Mouse (Mus musculus): Measurements from ENCODE around the gene Nupr1l. TPM values are rescaled to one million over a fixed set of nuclear protein-coding genes. Genes with fewer than 3 reads are reported as not detected.
"Not testable (repeated sequence)": the region's sequence is repeated elsewhere in the genome, so short reads cannot be mapped to it uniquely, and the experiment has no call there.

The Nupr1l gene
- total RNA-seq, 2 experiments from 2014 or later: 0.57 to 0.83 TPM

- intact Hi-C loops (cut with DNase I): loop anchor here (10.0 kb wide), 1 partner anchor 251 kb away; no protein-coding TSS in a partner anchor
- DNase-seq: peak in 1 of 2 experiments; percentile 19
Observed at GRCm38 (mm10) chr5:129914024-129914423, 5.7 kb downstream of the Nupr1l start.

GRCm38 (mm10) chr5:129915491-129915890 lies 7.2 kb downstream of the Nupr1l start:
- DNase-seq: not testable (repeated sequence)
- intact Hi-C loops (cut with DNase I): loop anchor here (10.0 kb wide), 1 partner anchor 249 kb away; no protein-coding TSS in a partner anchor

- no peak for DNase-seq
- intact Hi-C loops (cut with DNase I): loop anchor here (10.0 kb wide), 1 partner anchor 247 kb away; no protein-coding TSS in a partner anchor
Observed at GRCm38 (mm10) chr5:129918065-129918651, 9.8 kb downstream of the Nupr1l start.

GRCm38 (mm10) chr5:129918752-129919151 lies 10.4 kb downstream of the Nupr1l start:
- intact Hi-C loops (cut with DNase I): loop anchor here (10.0 kb wide), 1 partner anchor 246 kb away; no protein-coding TSS in a partner anchor
- no peak for DNase-seq

GRCm38 (mm10) chr5:129919320-129919719 lies 11.0 kb downstream of the Nupr1l start:
- intact Hi-C loops (cut with DNase I): loop anchor here (10.0 kb wide), 1 partner anchor 245 kb away; no protein-coding TSS in a partner anchor
- no peak for DNase-seq

GRCm38 (mm10) chr5:129921972-129922371 lies 13.6 kb downstream of the Nupr1l start:
- intact Hi-C loops (cut with DNase I): no loop called here
- no peak for DNase-seq

- intact Hi-C loops (cut with DNase I): no loop called here
- no peak for DNase-seq
Observed at GRCm38 (mm10) chr5:129924820-129925452, 16.6 kb downstream of the Nupr1l start.

GRCm38 (mm10) chr5:129925933-129926332 lies 17.6 kb downstream of the Nupr1l start:
- intact Hi-C loops (cut with DNase I): no loop called here
- DNase-seq: no peak

GRCm38 (mm10) chr5:129929924-129930855 lies 21.9 kb downstream of the Nupr1l start:
- intact Hi-C loops (cut with DNase I): no loop called here
- DNase-seq: no peak

- intact Hi-C loops (cut with DNase I): no loop called here
- no peak for DNase-seq
Observed at GRCm38 (mm10) chr5:129936941-129937340, 28.6 kb downstream of the Nupr1l start.

- intact Hi-C loops (cut with DNase I): no loop called here
- DNase-seq: no peak
Observed at GRCm38 (mm10) chr5:129940281-129940680, 31.9 kb downstream of the Nupr1l start.

GRCm38 (mm10) chr5:129940736-129941494 lies 32.6 kb downstream of the Nupr1l start:
- intact Hi-C loops (cut with DNase I): no loop called here
- no peak for DNase-seq

GRCm38 (mm10) chr5:129941495-129942045 lies 33.2 kb downstream of the Nupr1l start, which contains the start of gene Vkorc1l1:
Vkorc1l1 (plus strand) TSS chr5:129941970.
- DNase-seq: peak; percentile 99
- intact Hi-C loops (cut with DNase I): no loop called here

- DNase-seq: peak; percentile 37 to 56
- intact Hi-C loops (cut with DNase I): not testable (repeated sequence)
Observed at GRCm38 (mm10) chr5:129942073-129942939, 34.0 kb downstream of the Nupr1l start.

- intact Hi-C loops (cut with DNase I): no loop called here
- no peak for DNase-seq
Observed at GRCm38 (mm10) chr5:129943402-129943801, 35.1 kb downstream of the Nupr1l start.

- intact Hi-C loops (cut with DNase I): no loop called here
- no peak for DNase-seq
Observed at GRCm38 (mm10) chr5:129947528-129948033, 39.2 kb downstream of the Nupr1l start.

GRCm38 (mm10) chr5:129952143-129952542 lies 43.8 kb downstream of the Nupr1l start:
- intact Hi-C loops (cut with DNase I): no loop called here
- no peak for DNase-seq

GRCm38 (mm10) chr5:129954473-129955254 lies 46.3 kb downstream of the Nupr1l start:
- intact Hi-C loops (cut with DNase I): no loop called here
- DNase-seq: peak; percentile 13 to 19
